Comparison of ENCODE assay signal across 8 mouse cellular contexts in genomic region chr19:45460749-45461736, GRCm38 (mm10).
DNase-seq lines count a peak whose midpoint lies in the region; ATAC-seq and TF ChIP-seq lines count a peak whose summit lies in the region.

No protein-coding gene starts in this region.

- TF ChIP-seq EP300 in heart, postnatal 0 days (IDR thresholded peaks at IDR 0.05; ENCODE audit: low read depth), result no peak
- no peak for TF ChIP-seq EP300 in CH12.LX (IDR thresholded peaks at IDR 0.05; ENCODE audit: low read length)

- no peak overlapping the region for H3K4me2 ChIP-seq in heart, postnatal 0 days (ENCODE audit: low read depth, low read length)
- H3K4me2 ChIP-seq in heart, embryonic 11.5 days, result no peak overlapping the region
- H3K4me2 ChIP-seq in CH12.LX (ENCODE audit: insufficient read depth, low read depth, poor library complexity, severe bottlenecking), result no peak overlapping the region
- H3K4me2 ChIP-seq in intestine, embryonic 15.5 days (replicated peaks), result no peak overlapping the region

- no peak for ATAC-seq in heart, postnatal 0 days (ENCODE audit: insufficient read depth, low read depth)
- ATAC-seq in heart, embryonic 11.5 days (replicated peaks; ENCODE audit: insufficient number of reproducible peaks, low FRiP score, low TSS enrichment), result no peak
- ATAC-seq in megakaryocyte-erythroid progenitor cell, adult 5-6 weeks (replicated peaks; ENCODE audit: low FRiP score, low TSS enrichment, poor library complexity, severe bottlenecking), result peak; percentile 65; the same call in 1 of the 2 replicates
- no peak for ATAC-seq in intestine, embryonic 15.5 days

- H3K79me2 ChIP-seq in CH12.LX (replicated peaks; ENCODE audit: control insufficient read depth, extremely low read depth, insufficient read depth, poor library complexity, severe bottlenecking), result no peaks in the 10 kb centered on the region

- WGBS in heart, postnatal 0 days, result 83% methylated on average over 10 of the region's 10 CpGs
- WGBS in heart, embryonic 11.5 days (ENCODE audit: insufficient replicate concordance), result 67% methylated on average over 10 of the region's 10 CpGs
- 61% methylated on average over 10 of the region's 10 CpGs for WGBS in intestine, embryonic 15.5 days

- in situ Hi-C loops in CH12.LX (cut with MboI; ENCODE audit: low pct_ligation_motif_present, low pct_unique_long_range_greater_than_20kb, low sequenced_read_pairs), result no loop called here

- H3K9me3 ChIP-seq in heart, postnatal 0 days (replicated peaks; ENCODE audit: control insufficient read depth, low read length), result no peaks in the 10 kb centered on the region
- no peaks in the 10 kb centered on the region for H3K9me3 ChIP-seq in heart, embryonic 11.5 days (replicated peaks; ENCODE audit: control insufficient read depth, low read length)
- H3K9me3 ChIP-seq in CH12.LX (replicated peaks; ENCODE audit: low read length), result no peaks in the 10 kb centered on the region
- no peaks in the 10 kb centered on the region for H3K9me3 ChIP-seq in intestine, embryonic 15.5 days

- H3K27me3 ChIP-seq in heart, postnatal 0 days (ENCODE audit: control insufficient read depth, insufficient read depth, low read length), result no peaks in the 10 kb centered on the region
- H3K27me3 ChIP-seq in heart, embryonic 11.5 days (ENCODE audit: control insufficient read depth, insufficient read depth, low read length), result no peaks in the 10 kb centered on the region
- no peaks in the 10 kb centered on the region for H3K27me3 ChIP-seq in CH12.LX (replicated peaks)
- no peaks in the 10 kb centered on the region for H3K27me3 ChIP-seq in intestine, embryonic 15.5 days (replicated peaks)

- TF ChIP-seq POLR2A in CH12.LX (IDR thresholded peaks at IDR 0.05; ENCODE audit: low read depth, low read length), result no peak

- no peak overlapping the region for H3K4me3 ChIP-seq in heart, postnatal 0 days (ENCODE audit: low read depth, low read length)
- no peak overlapping the region for H3K4me3 ChIP-seq in heart, embryonic 11.5 days (ENCODE audit: low read depth, low read length)
- no peak overlapping the region for H3K4me3 ChIP-seq in CH12.LX (replicated peaks in 1 of 3; ENCODE audit: low read depth in 2 of 3, low read length in 2 of 3, poor library complexity in 1 of 3)
- H3K4me3 ChIP-seq in intestine, embryonic 15.5 days (replicated peaks), result no peak overlapping the region

- TF ChIP-seq CTCF in heart, postnatal 0 days (IDR thresholded peaks at IDR 0.05; ENCODE audit: low read depth), result peak; percentile 50
- peak in 1 of 2 experiments; percentile 60; a peak in 2 of 4 replicates for TF ChIP-seq CTCF in CH12.LX (conservative IDR thresholded peaks at IDR 0.05 in 1 of 2, IDR thresholded peaks at IDR 0.05 in 1 of 2; ENCODE audit: low read depth in 2 of 2, low read length in 2 of 2)

- H3K36me3 ChIP-seq in heart, postnatal 0 days (replicated peaks; ENCODE audit: control insufficient read depth, insufficient read depth, low read length), result no peaks in the 10 kb centered on the region
- no peaks in the 10 kb centered on the region for H3K36me3 ChIP-seq in heart, embryonic 11.5 days (ENCODE audit: control insufficient read depth, insufficient read depth, low read length)
- H3K36me3 ChIP-seq in CH12.LX (replicated peaks in 1 of 2; ENCODE audit: control insufficient read depth in 1 of 2, insufficient read depth in 1 of 2, low read length in 1 of 2), result peaks cover 0 to 6% of the 10 kb centered on the region in 2 experiments
- no peaks in the 10 kb centered on the region for H3K36me3 ChIP-seq in intestine, embryonic 15.5 days

- intact Hi-C loops in gastrocnemius, postnatal 14 days (cut with DNase I; ENCODE audit: low total_unique reads), result no loop called here

- dilution Hi-C loops in CH12.LX (cut with MboI; ENCODE audit: extremely low pct_ligation_motif_present, extremely low pct_unique_long_range_greater_than_20kb, low sequenced_read_pairs), result no loop called here

- no peak overlapping the region for H3K9ac ChIP-seq in heart, postnatal 0 days (replicated peaks; ENCODE audit: low read depth, low read length)
- H3K9ac ChIP-seq in heart, embryonic 11.5 days (ENCODE audit: low read depth, low read length), result no peak overlapping the region
- H3K9ac ChIP-seq in CH12.LX (ENCODE audit: insufficient read depth, low read depth), result no peak overlapping the region
- H3K9ac ChIP-seq in intestine, embryonic 15.5 days, result no peak overlapping the region

- peak; percentile 28 for TF ChIP-seq RAD21 in CH12.LX (IDR thresholded peaks at IDR 0.05; ENCODE audit: low read depth, low read length)

- DNase-seq in heart, postnatal 0 days (ENCODE audit: low spot score), result peak; percentile 27
- peak; percentile 35 for DNase-seq in CH12.LX (ENCODE audit: extremely low read depth)
- DNase-seq in embryo, embryonic 10 days (ENCODE audit: low spot score), result peak; percentile 72
- no peak for DNase-seq in gastrocnemius, postnatal 14 days
- no peak for DNase-seq in heart, adult 18-20 months

- no peaks in the 10 kb centered on the region for H3K4me1 ChIP-seq in heart, postnatal 0 days (ENCODE audit: control insufficient read depth, insufficient read depth)
- no peaks in the 10 kb centered on the region for H3K4me1 ChIP-seq in heart, embryonic 11.5 days (ENCODE audit: control insufficient read depth, insufficient read depth, low read length)
- peaks cover 0 to 8% of the 10 kb centered on the region in 2 experiments; a peak in 1 of 4 replicates for H3K4me1 ChIP-seq in CH12.LX (ENCODE audit: control insufficient read depth in 1 of 2, insufficient read depth in 2 of 2)
- 0 out of 2 replicates have a peak, but pooled peaks cover 4% of the 10 kb centered on the region for H3K4me1 ChIP-seq in intestine, embryonic 15.5 days (replicated peaks)

- no peak overlapping the region for H3K27ac ChIP-seq in heart, postnatal 0 days (ENCODE audit: low read depth)
- no peak overlapping the region for H3K27ac ChIP-seq in heart, embryonic 11.5 days (ENCODE audit: low read depth, low read length)
- no peak overlapping the region for H3K27ac ChIP-seq in CH12.LX (ENCODE audit: insufficient read depth, low read depth)
- H3K27ac ChIP-seq in intestine, embryonic 15.5 days, result no peak overlapping the region

TF ChIP-seq in CH12.LX, 34 proteins besides CTCF, POLR2A, EP300 and RAD21:
- TF ChIP-seq MEF2A (IDR thresholded peaks at IDR 0.05; ENCODE audit: borderline replicate concordance, low read depth, low read length) (no peak), SMC3 (IDR thresholded peaks at IDR 0.05; ENCODE audit: low read depth, low read length) (peak; percentile 48)

Comparison
In these comparisons a context has a peak if more than half of its experiments do, and no peak if none do; other contexts are left out.
1. DNase-seq: peak in heart, postnatal 0 days (single experiment), CH12.LX (single experiment) and embryo, embryonic 10 days (single experiment); none in gastrocnemius, postnatal 14 days (single experiment) and heart, adult 18-20 months (0 of 2).